Mouse (Mus musculus) megakaryocyte, embryonic 14.5 days (primary cell): Measurements from ENCODE around the gene 1700109H08Rik. TPM values are rescaled to one million over a fixed set of nuclear protein-coding genes. Genes with fewer than 3 reads are reported as not detected.
A peak's percentile ranks its signal among the peaks of the same experiment; 100 is the strongest.
"Not testable (repeated sequence)": the region's sequence is repeated elsewhere in the genome, so short reads cannot be mapped to it uniquely, and the experiment has no call there.

ENCODE experiments used
- H3K27me3 ChIP-seq: replicated peaks from 2 replicates; pipeline ENCODE3; 2012; ENCODE audit warnings: inconsistent platforms
- H3K36me3 ChIP-seq: replicated peaks from 2 replicates; pipeline ENCODE3; 2012; ENCODE audit warnings: low read length, inconsistent platforms, mixed read lengths
- H3K4me1 ChIP-seq: 2 replicates; pipeline ENCODE4 v1.6.1; 2012; ENCODE audit warnings: inconsistent platforms
- H3K4me3 ChIP-seq: replicated peaks from 2 replicates; pipeline ENCODE3; 2012; ENCODE audit warnings: moderate library complexity, mild to moderate bottlenecking, inconsistent platforms
- H3K9me3 ChIP-seq: 2 replicates; pipeline ENCODE4 v1.6.1; 2012; ENCODE audit warnings: inconsistent platforms
- FLI1 ChIP-seq: IDR thresholded peaks from 2 replicates; pipeline ENCODE4 v1.6.1; 2012; ENCODE audit warnings: low read length, inconsistent platforms, mixed read lengths
- GATA1 ChIP-seq: IDR thresholded peaks from 3 replicates; pipeline ENCODE4 v1.6.1; 2012; ENCODE audit warnings: mixed read lengths, low read length, inconsistent platforms, borderline replicate concordance
- polyA plus RNA-seq: library from polyadenylated mRNA; stranded (reverse); fragments of >175 nt; gene quantifications from 2 replicates; pipeline ENCODE4 v1.2.3, GENCODE M21; 2012; ENCODE audit warnings: low replicate concordance; ENCODE audit not compliant: insufficient read depth

1700109H08Rik gene
- 1.0 TPM in 1 of 2 replicates, not detected in the other for polyA plus RNA-seq

DNA sequence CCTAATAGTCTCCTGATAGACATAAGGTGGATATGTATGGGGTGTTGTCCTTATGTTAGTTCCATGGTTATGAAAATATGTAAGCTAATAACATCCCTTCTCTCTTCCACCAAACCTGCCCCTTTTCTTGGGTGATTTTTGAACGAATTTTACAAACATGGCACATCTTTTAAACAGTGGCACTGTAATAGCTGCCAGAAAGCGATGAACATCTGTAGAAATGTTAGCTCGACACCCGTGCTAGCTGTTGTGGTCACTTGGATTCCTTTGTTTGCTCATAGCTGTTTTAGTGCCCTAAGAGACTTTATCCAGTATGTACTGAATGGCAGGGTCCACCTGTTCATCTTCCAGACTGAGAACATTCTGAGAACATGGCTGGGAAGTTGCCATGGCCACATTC, at the start of gene 1700109H08Rik:
Gene 1700109H08Rik, plus strand, starts transcription at position 301 of the 400 bp plus-strand sequence.
- H3K4me1 ChIP-seq = no peaks in the 10 kb centered on the region; the same call in 1 of the 2 replicates
- TF ChIP-seq GATA1 (no peak), FLI1 (no peak)
- no peak within 1 kb of the TSS for H3K4me3 ChIP-seq
- peaks cover 98% of the 10 kb centered on the region for H3K36me3 ChIP-seq
- no peaks in the 10 kb centered on the region for H3K27me3 ChIP-seq
- H3K9me3 ChIP-seq = peaks cover 14% of the 10 kb centered on the region

DNA sequence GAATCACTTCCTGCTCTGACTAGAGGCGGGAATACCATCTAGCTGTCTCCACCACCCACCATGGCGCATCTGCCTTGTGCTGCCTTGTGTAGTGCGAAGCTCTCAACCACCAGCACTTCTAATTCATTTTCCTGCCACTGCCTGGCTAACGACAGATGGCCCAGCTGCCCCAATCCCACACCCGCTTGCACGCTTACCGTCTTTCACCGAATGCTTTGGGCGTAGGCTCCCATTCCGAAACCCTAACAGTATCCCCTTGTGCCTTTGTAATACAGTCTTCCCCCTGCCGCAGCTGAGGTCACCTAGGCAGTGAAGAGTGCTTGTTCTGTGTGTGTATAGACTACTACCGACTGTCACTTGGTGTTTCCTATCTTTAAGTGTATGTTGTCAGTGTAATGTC, 49.6 kb upstream of the 1700109H08Rik start:
- peaks cover 89% of the 10 kb centered on the region for H3K36me3 ChIP-seq
- peaks cover 11% of the 10 kb centered on the region for H3K4me1 ChIP-seq
- no peaks in the 10 kb centered on the region for H3K27me3 ChIP-seq
- no peak for TF ChIP-seq FLI1
- H3K9me3 ChIP-seq = no peaks in the 10 kb centered on the region
- H3K4me3 ChIP-seq = no peak overlapping the region

DNA sequence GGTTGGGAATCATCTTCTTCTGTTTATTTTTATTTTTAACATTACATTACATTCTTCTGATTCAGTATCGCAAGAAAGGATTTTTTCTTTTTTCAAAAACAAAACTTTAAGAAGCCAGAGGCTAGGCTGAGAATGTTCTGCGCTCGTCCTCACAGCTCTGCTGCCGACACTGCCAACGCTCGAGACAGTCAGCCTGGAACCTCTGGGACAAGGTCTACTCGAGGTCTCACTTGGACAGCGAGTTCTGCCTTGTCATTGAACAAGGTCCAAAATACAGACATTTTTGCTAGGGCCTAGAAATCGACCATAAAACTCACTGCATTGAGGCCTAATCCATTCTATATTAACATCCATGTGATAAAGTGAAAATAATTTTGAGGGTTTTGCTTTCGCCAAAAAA, 48.5 kb upstream of the 1700109H08Rik start:
- Histone ChIP-seq H3K9me3 (no peaks in the 10 kb centered on the region), H3K27me3 (no peaks in the 10 kb centered on the region), H3K36me3 (peaks cover 89% of the 10 kb centered on the region), H3K4me3 (no peak overlapping the region), H3K4me1 (peaks cover 11% of the 10 kb centered on the region)
- TF ChIP-seq GATA1 (no peak), FLI1 (no peak)

GRCm38 (mm10) chr5:3527041-3527691, 44.2 kb upstream of the 1700109H08Rik start:
- peaks cover 65% of the 10 kb centered on the region for H3K36me3 ChIP-seq
- H3K9me3 ChIP-seq = no peaks in the 10 kb centered on the region
- no peak overlapping the region for H3K4me3 ChIP-seq
- H3K27me3 ChIP-seq = no peaks in the 10 kb centered on the region
- TF ChIP-seq FLI1 (no peak), GATA1 (no peak)
- H3K4me1 ChIP-seq = peaks cover 7% of the 10 kb centered on the region

GRCm38 (mm10) chr5:3529585-3530189, 41.7 kb upstream of the 1700109H08Rik start:
- H3K4me3 ChIP-seq = no peak overlapping the region
- H3K4me1 ChIP-seq = peaks cover 9% of the 10 kb centered on the region
- H3K36me3 ChIP-seq = peaks cover 41% of the 10 kb centered on the region
- H3K27me3 ChIP-seq = peaks cover 2% of the 10 kb centered on the region
- TF ChIP-seq GATA1 = no peak
- TF ChIP-seq FLI1 = no peak
- H3K9me3 ChIP-seq = no peaks in the 10 kb centered on the region

DNA sequence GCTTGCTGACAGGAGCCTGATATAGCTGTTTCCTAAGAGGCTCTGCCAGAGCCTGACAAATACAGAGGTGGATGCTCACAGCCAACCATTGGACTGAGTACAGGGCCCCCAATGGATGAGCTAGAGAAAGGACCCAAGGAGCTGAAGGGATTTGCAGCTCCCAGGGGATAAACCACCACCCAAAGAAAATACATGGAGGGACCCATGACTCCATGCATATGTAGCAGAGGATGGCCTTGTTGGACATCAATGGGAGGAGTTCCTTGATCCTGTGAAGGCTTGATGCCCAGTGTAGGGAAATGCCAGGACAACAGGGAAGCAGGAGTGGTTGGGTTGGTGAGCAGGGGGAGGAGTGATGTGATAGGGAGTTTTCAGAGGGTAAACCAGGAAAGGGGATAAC, 39.3 kb upstream of the 1700109H08Rik start:
- peaks cover 25% of the 10 kb centered on the region for H3K36me3 ChIP-seq

GRCm38 (mm10) chr5:3536592-3537212, 34.7 kb upstream of the 1700109H08Rik start:
- H3K9me3 ChIP-seq = no peaks in the 10 kb centered on the region
- TF ChIP-seq GATA1 (no peak), FLI1 (no peak)
- peak overlapping the region; percentile 14 for H3K4me3 ChIP-seq
- H3K36me3 ChIP-seq = no peaks in the 10 kb centered on the region
- peaks cover 36% of the 10 kb centered on the region for H3K4me1 ChIP-seq
- H3K27me3 ChIP-seq = peaks cover 14% of the 10 kb centered on the region

More for the DNA sequence above, 39.3 kb upstream of the 1700109H08Rik start:
- not testable (repeated sequence) for H3K4me3 ChIP-seq, H3K27me3 ChIP-seq, H3K9me3 ChIP-seq
- H3K4me1 ChIP-seq = peaks cover 20% of the 10 kb centered on the region

- Histone ChIP-seq H3K27me3 (peaks cover 14% of the 10 kb centered on the region), H3K4me3 (no peak overlapping the region), H3K9me3 (no peaks in the 10 kb centered on the region), H3K4me1 (peaks cover 53% of the 10 kb centered on the region), H3K36me3 (no peaks in the 10 kb centered on the region)
- TF ChIP-seq GATA1 = no peak
- no peak for TF ChIP-seq FLI1
These were observed 32.6 kb upstream of the 1700109H08Rik start for GRCm38 (mm10) chr5:3538505-3539472.

DNA sequence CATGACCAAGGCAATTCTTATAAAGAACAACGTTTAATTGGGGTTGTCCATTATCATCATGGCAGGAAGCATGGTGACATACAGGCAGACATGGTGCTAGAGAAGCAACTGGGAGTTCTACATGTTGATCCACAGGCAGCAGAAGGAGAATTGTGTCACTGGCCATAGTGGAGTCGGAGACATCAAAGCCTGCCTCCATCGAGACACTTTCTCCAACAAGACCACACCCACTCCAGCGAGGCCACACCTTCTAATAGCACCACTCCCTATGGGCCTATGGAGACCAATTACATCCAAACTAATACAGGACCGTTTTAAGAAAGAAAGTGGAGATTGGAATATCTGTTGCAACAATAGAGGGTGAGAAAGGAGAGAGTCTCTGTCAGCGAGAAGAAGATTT, 29.5 kb upstream of the 1700109H08Rik start:
- Histone ChIP-seq H3K9me3 (no peaks in the 10 kb centered on the region), H3K27me3 (peaks cover 9% of the 10 kb centered on the region), H3K36me3 (peaks cover 9% of the 10 kb centered on the region), H3K4me1 (peaks cover 62% of the 10 kb centered on the region), H3K4me3 (peak overlapping the region; percentile 18)
- no peak for TF ChIP-seq FLI1
- TF ChIP-seq GATA1 = no peak
